Mouse (Mus musculus): Measurements from ENCODE around the gene Olfr1312.
"Not testable (repeated sequence)": the region's sequence is repeated elsewhere in the genome, so short reads cannot be mapped to it uniquely, and the experiment has no call there.

Gene Olfr1312

DNA sequence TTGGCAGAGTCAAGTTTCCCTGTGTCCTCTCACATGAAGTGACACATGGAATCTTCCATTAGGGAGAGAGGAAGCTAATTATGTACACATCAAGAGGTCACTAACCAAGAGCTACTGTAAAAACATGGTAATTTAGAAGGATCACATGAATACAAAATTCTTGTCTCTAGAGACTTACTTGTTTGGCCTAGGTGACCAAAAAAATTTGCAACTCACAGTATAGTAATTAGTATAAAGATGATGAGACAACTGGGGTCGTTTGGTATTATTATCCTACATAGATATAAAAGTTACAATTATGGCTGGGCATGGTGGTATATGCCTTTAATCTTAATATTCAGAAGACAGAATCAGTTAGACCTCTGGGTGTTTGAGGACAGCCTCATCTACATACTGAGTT is at the start of gene Olfr1312:
Gene Olfr1312 (minus strand): TSS at position 101 of the 400 bp plus-strand sequence.
- no peak for DNase-seq (ENCODE audit: low read depth, low spot score)

DNA sequence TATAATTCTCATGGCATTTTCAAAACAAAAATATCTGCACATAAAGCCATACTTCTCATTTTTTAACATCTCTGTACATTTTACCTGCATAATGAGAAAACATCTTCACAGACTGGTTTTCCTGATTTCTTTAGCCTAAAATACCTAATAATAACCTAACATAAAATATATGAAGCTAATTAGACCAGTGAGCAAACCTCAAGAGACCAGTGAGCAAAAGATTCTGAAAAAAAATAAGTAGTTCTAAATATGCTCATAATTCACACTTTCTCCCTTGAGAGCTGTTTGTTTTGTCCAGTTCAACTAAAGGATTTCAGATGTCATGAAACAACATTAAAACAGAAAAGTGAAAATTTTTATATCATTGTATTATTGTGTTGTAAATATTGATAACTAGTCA is 46.6 kb upstream of the Olfr1312 start, which contains the start of gene Olfr1314:
Gene Olfr1314 (minus strand): TSS at position 101 of the 400 bp plus-strand sequence.
- DNase-seq (ENCODE audit: low read depth, low spot score), result no peak

DNA sequence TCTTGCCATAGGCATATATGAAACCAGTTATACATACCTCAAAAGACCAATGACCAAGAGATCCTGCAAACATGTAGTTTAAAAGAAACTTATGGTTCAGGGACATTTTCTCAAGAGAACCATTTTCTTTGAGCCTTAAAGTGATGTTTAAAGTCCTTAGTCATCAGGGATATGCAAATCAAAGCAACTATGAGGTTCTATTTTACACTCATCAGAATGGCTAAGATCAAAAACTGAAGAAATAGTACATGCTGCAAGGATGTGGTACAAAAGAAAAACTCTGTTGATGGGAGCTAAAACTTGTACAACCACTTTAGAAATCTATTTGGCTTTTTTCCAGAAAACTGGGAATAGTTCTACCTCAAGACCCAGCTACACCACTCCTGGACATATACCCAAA is 27.7 kb upstream of the Olfr1312 start, which contains the start of gene Olfr1313:
Gene Olfr1313 (minus strand): TSS at position 101 of the 400 bp plus-strand sequence.
- no peak for DNase-seq (ENCODE audit: low read depth, low spot score)

DNA sequence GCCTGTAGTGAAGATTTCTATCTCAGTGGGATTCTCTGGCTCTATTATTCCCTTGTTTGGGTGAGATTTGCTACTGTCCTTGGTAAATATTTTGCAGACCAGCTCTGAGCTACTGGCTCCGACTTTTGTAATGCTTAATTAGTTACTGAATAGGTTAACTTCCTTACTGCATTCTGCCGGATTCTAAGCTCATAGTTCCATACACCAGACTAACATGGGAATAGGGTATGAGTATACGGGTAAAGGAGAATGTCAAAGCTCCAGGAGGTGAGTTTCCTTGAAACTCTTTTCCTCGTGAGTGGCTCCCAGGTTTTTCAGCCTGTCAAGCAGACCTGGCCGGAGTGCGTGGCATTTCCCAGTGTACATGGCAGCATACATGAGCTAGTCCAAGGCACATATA is 23.1 kb downstream of the Olfr1312 start:
- DNase-seq (ENCODE audit: low read depth, low spot score), result not testable (repeated sequence)

DNA sequence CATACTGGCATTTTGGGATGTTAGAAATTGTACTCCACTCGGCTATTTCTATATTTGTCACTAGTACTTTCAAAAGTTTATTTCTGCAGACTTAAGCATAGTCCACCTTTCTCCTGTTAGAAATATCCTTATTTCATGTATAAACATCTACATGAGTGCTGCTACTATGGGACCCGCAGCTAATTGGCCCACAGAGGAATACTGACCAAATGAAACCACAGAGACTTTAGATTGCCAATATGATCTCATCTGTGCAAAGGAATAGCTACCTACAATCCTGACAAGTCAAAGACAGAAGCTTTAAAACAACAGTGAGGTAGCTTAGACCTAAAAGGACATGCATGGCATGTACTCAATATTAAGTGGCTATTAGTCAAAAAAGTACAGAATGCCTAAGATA is 25.7 kb downstream of the Olfr1312 start, which contains the start of gene Olfr1311:
Gene Olfr1311 (minus strand): TSS at position 101 of the 400 bp plus-strand sequence.
- DNase-seq (ENCODE audit: low read depth, low spot score), result no peak

DNA sequence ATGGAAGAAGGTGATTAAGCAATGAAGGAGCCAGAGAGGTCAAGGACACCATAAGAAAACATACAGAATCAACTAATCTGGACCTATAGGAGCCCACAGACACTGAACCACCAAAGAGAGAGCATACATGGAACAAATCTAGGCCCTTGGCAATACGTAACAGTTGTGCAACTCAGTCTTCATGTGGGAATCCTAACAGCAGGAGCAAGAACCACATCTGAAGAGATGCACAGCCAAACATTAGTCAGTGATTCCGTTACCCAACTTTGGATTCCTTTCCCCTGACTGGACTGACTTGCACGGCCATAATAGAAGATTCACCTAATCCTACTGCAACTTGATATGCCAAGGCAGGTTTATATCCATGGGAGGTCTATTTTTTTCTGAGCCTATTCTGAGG is 35.1 kb downstream of the Olfr1312 start:
- DNase-seq (ENCODE audit: low read depth, low spot score), result no peak

DNA sequence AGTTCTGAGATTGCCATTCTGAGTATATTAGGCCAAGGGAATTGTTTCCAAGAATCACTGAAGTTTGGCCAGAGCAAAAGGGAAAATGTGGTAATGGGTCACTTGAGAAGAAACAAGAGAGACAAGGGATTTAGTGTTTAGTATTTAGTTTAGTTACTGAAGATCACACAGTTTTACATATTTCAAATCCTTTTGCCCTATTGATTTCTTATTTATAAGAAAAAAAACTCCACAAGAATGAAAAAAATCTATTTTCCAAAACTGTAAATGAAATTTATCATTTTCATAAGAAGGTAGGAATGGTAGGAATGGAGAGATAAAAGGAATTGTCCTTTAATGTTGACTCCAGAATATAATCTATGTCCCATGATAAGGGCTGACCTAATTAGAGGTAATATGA is 37.4 kb downstream of the Olfr1312 start, which contains the start of gene Olfr1310:
Gene Olfr1310 (minus strand): TSS at position 101 of the 400 bp plus-strand sequence.
- no peak for DNase-seq (ENCODE audit: low read depth, low spot score)

DNA sequence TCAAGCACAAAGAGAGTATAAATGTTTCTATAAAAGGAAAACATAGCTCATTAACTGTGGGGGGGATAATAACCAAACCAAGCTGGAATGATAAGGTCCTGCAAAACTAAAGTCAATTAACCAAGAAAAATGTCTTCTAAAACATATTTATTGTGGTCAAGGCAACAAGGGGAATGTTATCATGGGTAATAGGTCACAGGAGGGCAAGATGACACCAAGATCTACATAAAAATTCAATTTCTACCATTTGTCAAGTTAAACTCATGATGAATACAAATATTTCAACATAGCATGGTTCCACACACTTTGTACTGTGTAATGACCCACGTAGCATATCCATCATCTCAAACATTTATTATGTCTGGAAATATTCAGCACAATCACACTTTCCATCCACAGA is 59.9 kb downstream of the Olfr1312 start, which contains the start of gene Olfr1309:
Gene Olfr1309 (minus strand): TSS at position 101 of the 400 bp plus-strand sequence.
- DNase-seq (ENCODE audit: low read depth, low spot score), result no peak
